Mouse (Mus musculus): ENCODE measurements around the gene Olfr325. TPM values are rescaled to one million over a fixed set of nuclear protein-coding genes. Genes with fewer than 3 reads are reported as not detected.

The Olfr325 gene
- total and polyA plus RNA-seq, 2 experiments from 2014 or later = not detected

- no peak overlapping the region for H3K9ac ChIP-seq
- 91% methylated on average over 12 of the region's 12 CpGs for WGBS
- H3K9me3 ChIP-seq (ENCODE audit: low read length) = no peaks in the 10 kb centered on the region
- H3K4me2 ChIP-seq (ENCODE audit: low read depth) = no peak overlapping the region
- H3K4me3 ChIP-seq (ENCODE audit: low read depth, low read length) = no peak overlapping the region
- TF ChIP-seq CTCF (IDR thresholded peaks at IDR 0.05; ENCODE audit: low read depth) = no peak
- H3K27me3 ChIP-seq (ENCODE audit: insufficient read depth, low read length) = no peaks in the 10 kb centered on the region
- no peaks in the 10 kb centered on the region for H3K36me3 ChIP-seq (ENCODE audit: insufficient read depth)
- DNase-seq = no peak
- no peaks in the 10 kb centered on the region for H3K4me1 ChIP-seq (ENCODE audit: insufficient read depth)
- H3K27ac ChIP-seq (ENCODE audit: low read depth, low read length) = no peak overlapping the region
- no peak for ATAC-seq
These were observed 28.8 kb downstream of the Olfr325 start for GRCm38 (mm10) chr11:58606177-58606919.

GRCm38 (mm10) chr11:58607030-58607429 lies 29.5 kb downstream of the Olfr325 start:
- 72% methylated on average over 6 of the region's 6 CpGs for WGBS
- Histone ChIP-seq H3K27ac (ENCODE audit: low read depth, low read length) (no peak overlapping the region), H3K4me3 (ENCODE audit: low read depth, low read length) (no peak overlapping the region), H3K27me3 (ENCODE audit: insufficient read depth, low read length) (no peaks in the 10 kb centered on the region), H3K4me1 (ENCODE audit: insufficient read depth) (no peaks in the 10 kb centered on the region), H3K9me3 (ENCODE audit: low read length) (no peaks in the 10 kb centered on the region), H3K4me2 (ENCODE audit: low read depth) (no peak overlapping the region), H3K9ac (no peak overlapping the region), H3K36me3 (ENCODE audit: insufficient read depth) (no peaks in the 10 kb centered on the region)
- DNase-seq (no peak), ATAC-seq (no peak)
- TF ChIP-seq CTCF (IDR thresholded peaks at IDR 0.05; ENCODE audit: low read depth) = no peak

- H3K27me3 ChIP-seq (ENCODE audit: insufficient read depth, low read length) = no peaks in the 10 kb centered on the region
- DNase-seq (no peak), ATAC-seq (no peak)
- no peaks in the 10 kb centered on the region for H3K4me1 ChIP-seq (ENCODE audit: insufficient read depth)
- no peak overlapping the region for H3K27ac ChIP-seq (ENCODE audit: low read depth, low read length)
- WGBS = 73% methylated on average over 3 of the region's 3 CpGs
- no peak overlapping the region for H3K4me2 ChIP-seq (ENCODE audit: low read depth)
- no peak for TF ChIP-seq CTCF (IDR thresholded peaks at IDR 0.05; ENCODE audit: low read depth)
- no peaks in the 10 kb centered on the region for H3K9me3 ChIP-seq (ENCODE audit: low read length)
- no peaks in the 10 kb centered on the region for H3K36me3 ChIP-seq (ENCODE audit: insufficient read depth)
- H3K9ac ChIP-seq = no peak overlapping the region
- no peak overlapping the region for H3K4me3 ChIP-seq (ENCODE audit: low read depth, low read length)
These were observed 35.8 kb downstream of the Olfr325 start for GRCm38 (mm10) chr11:58613359-58613758.

GRCm38 (mm10) chr11:58614526-58614925 lies 37.0 kb downstream of the Olfr325 start:
- H3K9me3 ChIP-seq (ENCODE audit: low read length) = no peaks in the 10 kb centered on the region
- H3K27me3 ChIP-seq (ENCODE audit: insufficient read depth, low read length) = no peaks in the 10 kb centered on the region
- no peak overlapping the region for H3K4me3 ChIP-seq (ENCODE audit: low read depth, low read length)
- DNase-seq = no peak
- no peaks in the 10 kb centered on the region for H3K36me3 ChIP-seq (ENCODE audit: insufficient read depth)
- no peak overlapping the region for H3K4me2 ChIP-seq (ENCODE audit: low read depth)
- H3K4me1 ChIP-seq (ENCODE audit: insufficient read depth) = no peaks in the 10 kb centered on the region
- no peak overlapping the region for H3K27ac ChIP-seq (ENCODE audit: low read depth, low read length)
- no peak overlapping the region for H3K9ac ChIP-seq
- TF ChIP-seq CTCF (IDR thresholded peaks at IDR 0.05; ENCODE audit: low read depth) = no peak
- ATAC-seq = no peak

- H3K4me3 ChIP-seq (ENCODE audit: low read depth, low read length) = no peak within 1 kb of the TSS
- H3K9me3 ChIP-seq (ENCODE audit: low read length) = no peaks in the 10 kb centered on the region
- 96% methylated on average over 4 of the region's 4 CpGs for WGBS
- no peak within 1 kb of the TSS for H3K4me2 ChIP-seq (ENCODE audit: low read depth)
- no peaks in the 10 kb centered on the region for H3K27me3 ChIP-seq (ENCODE audit: insufficient read depth, low read length)
- H3K9ac ChIP-seq = no peak within 1 kb of the TSS
- no peak within 1 kb of the TSS for H3K27ac ChIP-seq (ENCODE audit: low read depth, low read length)
- DNase-seq (no peak), ATAC-seq (no peak)
- H3K4me1 ChIP-seq (ENCODE audit: insufficient read depth) = no peaks in the 10 kb centered on the region
- H3K36me3 ChIP-seq (ENCODE audit: insufficient read depth) = no peaks in the 10 kb centered on the region
- no peak for TF ChIP-seq CTCF (IDR thresholded peaks at IDR 0.05; ENCODE audit: low read depth)
These were observed 38.4 kb downstream of the Olfr325 start, which contains the start of gene 2210407C18Rik for GRCm38 (mm10) chr11:58615975-58616374. Gene 2210407C18Rik (minus strand): TSS chr11:58616075.

GRCm38 (mm10) chr11:58618369-58618768 lies 40.8 kb downstream of the Olfr325 start:
- no peaks in the 10 kb centered on the region for H3K4me1 ChIP-seq (ENCODE audit: insufficient read depth)
- H3K4me3 ChIP-seq (ENCODE audit: low read depth, low read length) = no peak overlapping the region
- WGBS = 69% methylated on average over 3 of the region's 3 CpGs
- H3K4me2 ChIP-seq (ENCODE audit: low read depth) = no peak overlapping the region
- no peaks in the 10 kb centered on the region for H3K36me3 ChIP-seq (ENCODE audit: insufficient read depth)
- no peak for ATAC-seq
- TF ChIP-seq CTCF (IDR thresholded peaks at IDR 0.05; ENCODE audit: low read depth) = no peak
- H3K27ac ChIP-seq (ENCODE audit: low read depth, low read length) = no peak overlapping the region
- no peaks in the 10 kb centered on the region for H3K27me3 ChIP-seq (ENCODE audit: insufficient read depth, low read length)
- H3K9me3 ChIP-seq (ENCODE audit: low read length) = no peaks in the 10 kb centered on the region
- no peak for DNase-seq
- no peak overlapping the region for H3K9ac ChIP-seq

GRCm38 (mm10) chr11:58618793-58619192 lies 41.3 kb downstream of the Olfr325 start:
- 54% methylated on average over 6 of the region's 6 CpGs for WGBS
- no peaks in the 10 kb centered on the region for H3K27me3 ChIP-seq (ENCODE audit: insufficient read depth, low read length)
- no peak overlapping the region for H3K27ac ChIP-seq (ENCODE audit: low read depth, low read length)
- no peak overlapping the region for H3K4me3 ChIP-seq (ENCODE audit: low read depth, low read length)
- H3K36me3 ChIP-seq (ENCODE audit: insufficient read depth) = no peaks in the 10 kb centered on the region
- H3K4me2 ChIP-seq (ENCODE audit: low read depth) = no peak overlapping the region
- no peak overlapping the region for H3K9ac ChIP-seq
- no peaks in the 10 kb centered on the region for H3K4me1 ChIP-seq (ENCODE audit: insufficient read depth)
- H3K9me3 ChIP-seq (ENCODE audit: low read length) = no peaks in the 10 kb centered on the region
- no peak for DNase-seq
- no peak for ATAC-seq
- no peak for TF ChIP-seq CTCF (IDR thresholded peaks at IDR 0.05; ENCODE audit: low read depth)

Data from forebrain, postnatal 0 days (tissue).